Mouse (Mus musculus) left cerebral cortex, postnatal 10 days (tissue): Measurements from ENCODE around the gene Atxn1. TPM values are rescaled to one million over a fixed set of nuclear protein-coding genes. Genes with fewer than 3 reads are reported as not detected.

Experiments used
- DNase-seq, 2 experiments: peaks; one replicate each; pipeline ENCODE4 v3.0.0; 2021 to 2022; ENCODE audit warnings: low spot score in 2 of 2, mixed read lengths in 1 of 2; ENCODE audit errors: extremely low spot score in 1 of 2
- intact Hi-C: fragments of 180-260 bp; cut with DNase I; formaldehyde crosslinking; loops from one replicate; pipeline ENCODE4 v1.15.1; 2025
- total RNA-seq, 2 experiments: library from RNA; stranded (reverse); gene quantifications; 2 replicates each; pipeline ENCODE4 v1.2.3; 2021

Gene Atxn1
- total RNA-seq, 2 experiments from 2014 or later = 149 to 152 TPM

DNA sequence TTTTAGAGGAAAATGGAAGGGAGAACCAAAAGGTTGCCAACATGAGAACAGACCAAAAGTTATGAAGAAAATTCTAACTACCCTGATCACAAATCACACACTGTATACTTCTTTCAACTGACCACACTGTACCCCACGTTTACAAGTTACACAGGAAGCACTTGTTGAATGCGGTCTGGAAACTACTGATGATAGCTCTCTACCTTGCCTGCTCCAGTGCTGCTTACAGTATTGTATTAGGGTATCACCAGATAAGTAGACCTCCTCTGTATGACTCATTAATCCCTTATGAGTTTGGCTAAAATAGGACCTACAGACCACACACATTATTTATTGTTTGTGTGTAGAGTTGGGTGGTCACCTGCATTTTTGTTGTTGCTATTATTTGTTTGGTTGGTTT is 113.1 kb downstream of the Atxn1 start:
- intact Hi-C loops = no loop called here
- DNase-seq = no peak

DNA sequence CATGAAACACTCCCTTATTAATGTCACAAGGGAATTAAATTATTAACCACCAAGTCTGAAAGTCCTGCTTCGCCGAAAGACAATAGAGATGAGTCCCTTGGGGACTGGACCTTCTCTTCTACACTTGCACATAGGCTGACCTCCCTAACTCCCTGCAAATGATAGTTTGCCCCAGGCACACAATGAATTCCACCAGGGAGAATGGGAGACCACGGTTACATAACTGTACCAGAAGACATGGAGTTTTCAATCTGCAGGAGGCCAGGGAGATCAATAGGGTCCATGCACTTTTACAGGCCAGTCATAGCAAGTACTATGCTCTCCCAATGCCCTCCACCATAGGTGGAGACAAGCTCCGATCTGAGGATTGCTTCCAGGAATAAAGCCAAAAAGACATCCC is 113.7 kb downstream of the Atxn1 start:
- DNase-seq = no peak
- intact Hi-C loops = no loop called here

DNA sequence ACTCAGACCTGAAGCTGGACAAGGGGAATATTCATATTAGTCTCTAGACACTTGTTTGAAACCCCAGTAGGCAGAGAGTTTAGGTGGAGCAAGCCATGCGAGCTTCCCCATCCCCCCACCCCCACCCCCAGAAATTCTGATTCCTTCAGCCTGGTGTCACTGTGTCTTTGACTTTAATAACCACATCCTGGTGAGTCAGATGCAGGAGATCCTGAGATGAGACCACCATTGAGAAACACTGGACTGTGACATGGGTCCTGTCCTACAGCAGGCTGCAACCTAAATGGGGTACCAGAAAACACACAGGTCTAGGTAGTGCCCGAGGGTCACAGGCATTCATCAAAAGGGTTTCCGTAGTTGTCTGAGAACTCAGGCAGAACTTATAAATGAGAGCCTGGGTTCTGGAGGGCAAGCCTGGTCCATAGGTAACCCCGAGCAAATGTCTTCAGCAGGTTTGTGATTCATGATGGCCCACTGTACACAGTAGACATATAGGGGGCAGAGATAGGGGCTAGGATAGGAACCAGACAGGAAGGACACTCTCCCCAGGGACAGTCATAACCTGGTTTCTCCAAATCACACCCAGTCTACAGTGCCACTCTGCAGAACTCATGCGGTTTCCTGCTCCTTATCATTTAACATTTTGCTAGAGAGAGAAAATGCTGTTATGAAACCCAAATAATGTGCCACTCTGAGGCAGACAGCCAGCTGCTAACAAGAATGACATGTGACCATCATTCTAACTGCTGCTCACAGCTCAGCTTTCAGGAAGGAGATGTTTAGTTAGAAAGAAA is 114.4 kb downstream of the Atxn1 start:
- no peak for DNase-seq
- intact Hi-C loops = no loop called here

DNA sequence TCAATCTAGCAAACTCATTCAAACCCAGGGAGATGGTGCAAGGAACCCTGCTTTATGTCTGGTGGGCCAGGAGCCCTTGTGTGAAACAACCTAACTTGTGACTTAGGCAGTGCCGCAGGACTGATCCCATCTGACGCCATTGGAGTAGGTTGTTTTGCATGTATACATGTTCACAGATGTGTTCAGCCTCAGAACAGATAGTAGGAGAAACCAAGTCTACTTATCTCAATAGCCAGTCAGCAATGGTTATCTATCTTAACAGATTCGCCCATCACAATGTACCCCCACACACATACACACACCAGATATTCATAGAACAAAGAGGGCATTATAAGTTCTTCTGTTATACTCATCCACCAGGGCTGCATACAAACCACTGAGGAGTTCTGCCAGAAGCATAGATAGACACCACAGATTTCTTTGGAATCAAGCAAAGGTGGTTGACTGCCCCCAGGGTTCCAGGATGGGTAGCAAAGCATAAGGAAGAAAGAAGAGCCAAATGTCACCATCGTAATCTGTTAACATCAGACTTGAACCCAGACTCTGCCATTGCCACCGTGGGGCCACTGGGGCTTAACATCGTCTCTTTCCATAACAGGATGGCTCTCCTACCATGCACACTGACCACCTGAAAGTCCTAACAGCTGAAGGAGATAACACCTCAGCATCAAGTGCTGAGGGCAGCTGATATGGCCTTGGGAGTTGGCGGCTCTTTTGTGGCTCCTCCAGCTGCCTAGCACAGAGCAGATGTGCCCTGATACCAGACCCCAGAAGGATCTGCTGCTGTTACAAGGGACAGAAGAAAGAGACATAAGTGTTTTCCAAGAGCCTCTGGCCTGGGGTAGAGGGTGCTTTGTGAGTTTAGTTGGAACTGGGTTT is 115.4 kb downstream of the Atxn1 start:
- intact Hi-C loops = no loop called here
- no peak for DNase-seq

DNA sequence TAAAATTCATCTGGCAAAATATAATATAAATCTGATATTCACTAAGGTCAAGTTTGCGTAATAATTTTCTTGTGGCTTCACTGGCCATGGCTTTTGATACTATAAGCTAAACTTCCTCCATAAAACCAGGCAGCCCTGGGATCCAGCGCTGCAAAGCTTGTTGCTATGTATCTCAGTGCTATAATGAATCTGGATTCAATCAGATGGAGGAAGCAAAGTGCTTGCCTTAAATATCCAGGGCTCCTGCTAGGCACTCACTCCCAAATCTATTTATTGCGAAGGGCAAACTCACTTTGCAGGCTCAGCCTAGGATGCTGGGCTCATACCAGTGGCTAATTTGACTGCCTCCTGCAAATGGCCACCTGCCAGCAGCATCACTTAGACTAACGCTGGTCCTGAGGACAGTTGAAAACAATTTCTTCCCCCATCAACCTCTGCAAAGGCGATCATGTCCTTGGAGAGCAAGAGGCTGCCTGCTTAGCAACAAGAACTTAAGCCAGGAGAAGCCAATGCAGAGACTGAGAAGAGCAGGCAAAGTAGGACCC is 122.2 kb downstream of the Atxn1 start:
- intact Hi-C loops = no loop called here
- no peak for DNase-seq

DNA sequence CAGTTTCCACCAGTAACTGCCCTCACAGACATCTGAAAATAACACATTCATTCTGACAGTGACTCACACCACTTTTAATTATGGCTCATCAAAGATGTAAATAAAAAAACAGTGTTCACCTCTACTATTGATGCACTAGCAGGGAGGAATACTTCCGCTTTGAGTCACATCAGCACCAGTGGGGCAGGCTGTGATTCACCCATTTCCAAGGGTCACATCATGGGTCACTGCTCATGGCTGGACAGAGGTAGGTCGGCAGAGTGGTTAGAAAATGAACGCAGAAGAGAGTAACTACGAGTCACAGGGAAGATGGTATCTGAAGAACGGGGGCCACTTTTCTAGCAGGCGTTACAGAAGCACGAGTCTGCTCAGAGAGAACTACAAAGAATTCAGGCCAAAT is 124.9 kb downstream of the Atxn1 start:
- DNase-seq = no peak
- intact Hi-C loops = no loop called here

DNA sequence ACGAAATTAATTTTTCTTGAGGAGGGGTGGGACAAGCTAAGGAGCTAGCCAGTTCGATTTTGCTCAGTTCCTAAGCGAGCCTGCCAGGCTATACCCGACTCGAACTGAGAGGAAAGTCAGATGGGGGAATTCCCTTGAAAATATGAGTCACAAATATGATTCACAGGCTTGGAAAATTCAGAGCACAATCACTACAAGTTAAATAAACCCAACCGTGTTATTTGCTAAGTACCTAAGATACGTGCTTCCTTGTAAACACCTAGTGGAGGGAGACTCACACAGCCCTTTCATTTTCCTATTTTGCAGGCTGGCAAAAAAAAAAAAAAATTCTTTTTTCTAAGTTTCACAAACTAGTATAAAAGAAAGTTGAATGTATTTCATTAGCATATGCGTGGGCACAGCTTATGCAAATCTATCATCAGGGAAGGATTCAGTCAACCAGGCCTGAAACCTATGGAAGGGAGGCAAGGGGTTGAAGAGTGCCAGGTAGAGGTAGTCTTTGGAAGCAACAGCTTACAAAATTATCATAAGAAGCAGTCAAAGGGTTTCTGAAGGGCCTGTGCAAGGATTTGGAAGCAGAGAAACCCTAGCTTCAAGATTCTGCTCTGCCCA is 127.1 kb downstream of the Atxn1 start:
- no peak for DNase-seq
- intact Hi-C loops = no loop called here

DNA sequence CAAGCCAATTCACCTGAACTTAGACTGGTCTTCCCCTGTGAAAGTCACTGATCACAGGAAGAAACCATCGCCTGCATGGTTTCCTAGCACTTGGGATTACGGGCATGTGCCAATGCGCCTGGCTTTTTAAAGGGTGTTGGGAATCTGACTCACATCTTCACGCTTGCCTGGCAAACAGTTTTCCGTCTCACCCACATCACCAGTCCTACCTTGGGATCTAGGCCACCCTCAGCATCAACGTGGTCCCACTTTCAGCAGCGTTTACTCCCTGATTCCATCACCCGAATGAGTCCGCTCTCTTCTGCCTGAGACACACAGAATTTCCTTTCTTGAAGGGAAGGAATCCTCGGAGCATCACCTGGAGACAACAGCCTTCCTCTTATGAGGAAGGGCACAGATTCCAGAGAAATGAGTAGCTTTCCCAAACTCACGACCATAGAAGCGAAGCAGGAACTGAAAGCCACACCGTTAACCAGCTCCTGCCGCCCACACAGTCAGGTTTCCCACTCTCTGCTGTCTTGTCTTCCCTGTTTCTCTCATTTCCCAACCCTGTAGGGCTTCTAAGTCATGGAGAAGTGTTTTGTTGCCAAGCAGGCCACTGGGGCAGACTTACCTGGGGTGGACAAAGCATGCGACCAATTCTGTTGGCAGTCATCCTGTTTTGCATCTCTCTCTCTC is 128.3 kb downstream of the Atxn1 start:
- no peak for DNase-seq
- intact Hi-C loops = no loop called here

DNA sequence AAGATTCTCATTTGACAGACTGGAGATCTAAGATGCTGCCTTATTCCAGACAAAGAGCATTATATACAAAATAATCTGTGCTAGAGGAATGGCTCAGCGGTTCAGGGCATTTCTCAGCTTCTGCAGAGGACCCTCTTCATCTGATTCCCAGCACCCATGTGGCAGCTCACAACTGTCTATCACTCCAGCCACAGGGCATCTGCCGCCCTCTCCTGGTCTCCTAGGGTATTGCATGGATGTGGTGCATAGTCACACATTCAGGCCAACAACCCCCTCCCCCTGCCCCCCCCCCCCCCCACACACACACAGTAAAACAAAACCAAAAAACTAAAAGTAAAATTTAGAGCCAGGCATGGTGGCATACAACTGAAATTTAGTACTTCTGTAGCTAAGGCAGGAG is 130.5 kb downstream of the Atxn1 start:
- intact Hi-C loops = no loop called here

DNA sequence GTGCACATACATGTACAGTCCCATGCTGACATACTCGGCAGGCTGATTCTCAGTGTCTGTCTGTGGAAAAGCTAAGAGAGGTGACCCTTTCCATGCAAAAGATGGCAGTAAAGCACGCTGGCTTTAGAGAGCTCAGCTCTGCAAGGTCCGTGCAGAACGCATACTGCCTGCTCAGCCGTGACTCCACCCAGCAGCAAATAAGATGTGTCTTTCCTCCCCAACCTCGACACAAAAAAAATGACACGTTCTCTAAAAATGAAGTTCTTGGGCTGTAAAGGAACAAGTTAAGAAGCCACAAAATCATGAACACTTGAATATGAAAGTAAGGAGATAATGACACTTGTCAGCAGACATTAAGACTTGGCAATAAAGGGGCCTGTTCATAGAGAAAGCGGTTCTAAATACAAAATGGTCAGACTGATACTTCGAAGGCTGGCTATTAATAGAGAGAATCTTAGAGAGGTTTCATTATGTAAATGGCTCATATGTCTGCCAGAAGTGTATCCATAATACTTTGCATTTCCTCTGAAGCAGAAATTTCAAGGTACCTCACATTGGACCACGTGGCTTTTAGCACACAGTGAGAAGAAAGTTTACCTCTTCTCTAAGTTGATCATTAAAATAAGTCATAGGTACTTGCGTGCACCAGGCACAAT is 132.0 kb downstream of the Atxn1 start:
- intact Hi-C loops = no loop called here
- no peak for DNase-seq

More for the DNA sequence above, 130.5 kb downstream of the Atxn1 start:
- DNase-seq = no peak

DNA sequence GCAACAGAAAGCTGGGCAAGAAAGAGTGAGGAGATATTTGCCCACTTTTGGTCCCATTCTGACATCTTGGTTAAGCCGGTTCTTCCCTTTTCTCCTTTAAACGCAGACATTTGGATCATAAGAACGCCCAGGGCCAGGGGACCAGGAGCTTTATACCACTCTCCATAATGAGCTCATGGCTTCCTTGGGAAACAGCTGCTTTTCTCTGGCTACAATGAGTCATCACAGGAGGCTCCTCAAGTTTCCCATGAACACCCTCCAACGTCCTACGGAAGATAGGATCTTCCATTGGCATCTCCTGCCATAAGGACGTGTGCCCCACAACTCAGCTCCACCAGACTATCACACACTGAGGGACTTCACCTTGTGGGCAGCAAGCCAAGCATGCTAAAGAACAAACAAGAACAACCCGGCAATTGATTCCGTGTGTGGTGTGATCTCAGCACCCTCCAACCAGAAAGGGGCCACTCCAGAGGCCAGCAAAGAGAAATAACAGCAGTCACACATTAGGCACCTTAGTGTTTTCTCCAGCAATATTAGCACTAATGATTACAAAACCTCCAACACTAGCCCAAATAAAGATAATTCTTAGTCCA is 135.4 kb downstream of the Atxn1 start:
- no peak for DNase-seq
- intact Hi-C loops = no loop called here

DNA sequence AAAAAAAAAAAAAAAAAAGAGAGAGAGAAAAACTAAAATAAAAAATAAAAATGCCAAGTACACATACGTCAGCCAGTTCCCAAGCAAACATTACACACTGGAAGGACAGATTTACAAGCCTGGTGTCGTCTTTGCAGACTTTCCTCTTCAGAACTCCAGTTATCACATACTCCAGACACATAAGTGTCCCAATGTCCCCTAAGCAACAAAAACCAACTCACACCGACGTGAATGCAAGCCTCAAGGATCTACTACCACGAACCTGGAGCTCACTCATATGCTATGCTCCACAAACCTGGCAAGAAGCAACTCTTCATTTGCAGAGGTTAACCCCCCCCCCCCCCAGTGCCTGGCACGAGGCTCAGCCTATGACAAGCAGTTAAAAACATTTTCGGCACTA is 136.8 kb downstream of the Atxn1 start:
- intact Hi-C loops = no loop called here
- no peak for DNase-seq

DNA sequence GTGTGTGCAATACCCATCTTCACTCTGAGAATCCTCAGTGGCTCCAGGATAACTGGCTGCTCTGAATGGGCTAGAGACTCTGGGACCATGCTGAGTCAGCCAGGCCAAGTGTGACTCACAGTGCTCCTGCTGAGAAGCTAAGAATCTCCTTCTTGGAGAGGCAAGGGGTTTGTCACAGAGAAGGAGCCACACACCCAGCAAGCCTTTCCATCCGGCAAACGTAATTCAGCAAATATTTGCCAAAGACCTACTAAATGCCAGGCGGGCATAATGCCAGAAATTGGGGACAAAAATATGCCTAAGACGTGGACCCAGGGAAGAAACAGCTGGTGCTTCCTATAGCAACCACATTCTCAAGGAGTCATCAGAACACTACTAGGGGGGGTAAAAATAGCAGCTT is 137.2 kb downstream of the Atxn1 start:
- peak; percentile 53 to 63 for DNase-seq
- intact Hi-C loops = no loop called here

DNA sequence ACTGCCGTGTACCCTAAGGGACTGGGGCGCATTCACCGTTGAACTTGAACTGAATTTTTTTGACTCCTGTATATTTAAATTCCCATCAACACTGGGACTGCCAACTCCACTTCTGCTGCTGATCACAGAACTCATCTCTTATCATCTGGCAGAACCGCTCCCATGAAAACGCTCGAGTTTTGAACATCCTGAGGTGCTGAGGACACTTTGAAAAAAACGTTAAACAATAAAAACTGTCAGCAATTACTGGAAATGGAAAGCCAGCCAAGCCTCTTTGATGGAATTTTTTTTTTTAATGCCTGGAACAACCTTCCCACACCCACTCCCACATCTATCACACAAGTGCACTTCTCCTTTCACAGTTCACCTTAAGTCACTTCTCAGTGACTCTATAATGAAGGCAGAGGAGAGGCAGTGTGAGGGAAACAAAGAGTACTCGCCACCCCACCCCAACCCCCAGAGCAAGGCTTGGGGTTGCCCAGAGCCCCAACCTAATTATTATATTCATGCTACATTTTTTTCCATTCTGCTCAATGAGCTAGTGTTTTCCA is 137.7 kb downstream of the Atxn1 start:
- DNase-seq = no peak
- intact Hi-C loops = no loop called here

DNA sequence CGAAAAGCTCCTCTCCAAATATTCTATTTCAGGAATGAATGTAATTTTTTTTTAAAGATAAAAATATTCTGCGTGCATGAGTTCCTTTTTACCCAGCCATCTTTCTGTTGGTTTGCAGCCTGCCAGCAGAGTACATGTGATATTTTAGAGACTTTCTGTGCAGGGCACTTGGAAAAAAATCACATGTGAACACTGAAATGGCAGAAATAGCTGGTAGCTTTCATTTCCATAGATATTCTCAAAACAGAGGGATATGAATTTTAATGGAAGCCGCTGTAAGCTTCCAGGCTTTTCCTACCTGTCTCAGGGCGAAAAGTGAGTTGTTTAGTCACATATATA is 142.3 kb downstream of the Atxn1 start:
- DNase-seq = no peak
- intact Hi-C loops = no loop called here

DNA sequence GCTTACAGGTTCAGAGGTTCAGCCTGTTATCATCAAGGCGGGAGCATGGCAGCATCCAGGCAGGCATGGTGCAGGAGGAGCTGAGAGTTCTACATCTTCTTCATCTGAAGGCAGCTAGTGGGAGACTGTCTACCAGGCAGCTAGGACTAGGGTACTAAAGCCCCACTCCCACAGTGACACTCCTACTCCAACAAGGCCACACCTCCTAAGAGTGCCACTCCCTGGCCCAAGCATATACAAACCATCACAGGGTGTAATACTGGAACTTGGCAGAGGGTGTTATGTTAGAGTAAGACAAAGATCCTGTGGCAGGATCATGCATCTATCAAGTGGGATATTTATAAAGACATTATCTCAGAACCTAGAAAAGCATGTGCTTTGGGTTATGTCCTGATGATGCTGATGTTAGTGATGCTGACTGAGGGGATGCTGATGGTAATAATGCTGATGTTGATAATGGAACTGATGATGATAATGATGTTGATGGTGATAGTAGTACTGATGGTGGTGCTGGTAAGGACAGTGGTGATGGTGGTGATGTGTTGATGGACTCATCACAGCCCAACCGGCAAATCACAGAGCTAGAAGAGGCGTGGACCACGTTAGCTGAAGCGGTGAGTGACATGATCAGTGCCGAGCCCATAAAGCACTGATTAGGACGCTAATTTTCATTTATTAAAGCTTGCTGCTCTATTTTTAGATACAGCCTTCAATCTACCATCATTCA is 142.9 kb downstream of the Atxn1 start:
- no peak for DNase-seq
- intact Hi-C loops = no loop called here

DNA sequence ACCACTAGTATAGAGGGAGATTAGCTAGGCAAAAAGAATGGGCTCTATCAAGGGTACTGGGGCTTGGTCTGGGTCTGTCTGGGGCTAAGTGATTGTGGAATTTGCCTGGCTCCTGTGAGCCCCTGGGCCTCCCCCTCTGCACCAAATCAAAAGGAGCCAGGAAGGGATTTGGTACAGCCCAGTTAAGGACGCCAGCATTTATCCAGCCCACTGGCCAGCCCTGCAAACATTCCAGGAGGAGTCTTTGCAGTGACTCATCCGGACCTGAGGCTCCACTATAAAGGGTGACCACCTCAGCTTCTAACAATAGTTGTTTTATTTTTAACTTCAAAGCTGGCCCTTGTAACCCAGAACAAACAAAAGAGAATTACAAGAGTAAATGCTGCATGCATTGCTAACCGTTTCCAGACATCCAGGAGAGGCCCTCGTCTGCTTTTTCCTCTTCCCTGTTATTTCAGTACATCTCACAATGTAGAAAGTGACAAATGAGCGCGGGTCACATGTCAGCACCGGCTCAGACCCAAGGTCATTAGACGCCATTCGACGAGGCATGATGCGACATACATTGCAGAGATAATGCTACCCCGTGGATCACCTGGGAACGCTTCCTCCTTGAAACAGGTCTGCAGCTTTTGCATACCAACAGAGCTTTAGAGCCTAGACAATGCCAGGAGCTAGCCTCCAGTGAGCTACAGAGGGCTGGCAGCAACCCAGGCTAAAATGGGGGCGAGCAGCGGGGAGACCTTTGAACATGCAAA is 144.2 kb downstream of the Atxn1 start:
- peak in 1 of 2 experiments; percentile 65 for DNase-seq
- intact Hi-C loops = no loop called here
